Mouse (Mus musculus) testis, postnatal 14 days (tissue): ENCODE results near the gene A630023A22Rik.
A peak's percentile ranks its signal among the peaks of the same experiment; 100 is the strongest.

ENCODE experiments used
- DNase-seq: peaks from one replicate; pipeline ENCODE4 v3.0.0; 2021; ENCODE audit warnings: low spot score

The A630023A22Rik gene

DNA sequence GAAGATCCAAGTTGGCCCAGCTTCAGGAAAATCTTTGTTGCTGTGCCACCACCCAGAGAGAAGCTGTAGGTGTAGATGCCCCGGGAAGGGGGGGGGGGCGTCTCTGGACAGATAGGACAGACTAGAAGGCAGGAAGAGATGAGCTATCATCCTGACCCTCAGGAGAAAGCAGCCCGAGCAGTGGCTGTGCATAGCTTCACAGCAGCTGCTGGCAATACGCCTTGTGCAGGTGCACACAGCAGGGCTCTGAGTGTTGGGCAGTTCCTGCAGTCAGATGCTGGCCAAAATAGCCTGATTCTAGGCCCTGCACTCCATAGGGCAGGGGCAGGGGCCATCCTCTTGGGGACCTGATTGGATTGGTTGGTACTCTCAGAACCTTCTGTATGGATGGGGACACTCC is 15.7 kb downstream of the A630023A22Rik start:
- DNase-seq, result no peak

GRCm38 (mm10) chr14:34085731-34086130 is 16.8 kb downstream of the A630023A22Rik start, which contains the start of gene Anxa8:
Gene Anxa8 (plus strand): TSS chr14:34085981.
- no peak for DNase-seq

GRCm38 (mm10) chr14:34080321-34080997 is 22.1 kb downstream of the A630023A22Rik start:
- peak; percentile 43 for DNase-seq

DNA sequence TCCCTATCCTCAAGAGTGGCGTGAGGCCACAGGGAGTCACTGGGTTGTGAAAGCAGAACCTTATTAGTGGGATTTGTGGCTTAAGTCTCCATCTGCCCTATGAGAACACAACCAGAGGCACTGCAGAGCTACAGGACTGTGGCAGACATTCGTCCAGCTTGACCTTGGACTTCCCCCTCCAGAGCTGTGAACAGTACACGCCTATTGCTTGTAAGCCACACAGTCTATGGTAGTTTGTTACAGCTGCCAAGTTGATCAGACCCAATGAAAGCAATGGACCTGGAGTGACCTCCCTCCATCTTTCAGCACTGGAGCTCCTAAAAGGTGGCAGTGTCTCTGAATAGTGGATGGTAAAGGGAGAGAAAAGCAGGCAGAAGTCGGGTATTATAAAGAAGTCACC is 24.3 kb downstream of the A630023A22Rik start:
- no peak for DNase-seq

DNA sequence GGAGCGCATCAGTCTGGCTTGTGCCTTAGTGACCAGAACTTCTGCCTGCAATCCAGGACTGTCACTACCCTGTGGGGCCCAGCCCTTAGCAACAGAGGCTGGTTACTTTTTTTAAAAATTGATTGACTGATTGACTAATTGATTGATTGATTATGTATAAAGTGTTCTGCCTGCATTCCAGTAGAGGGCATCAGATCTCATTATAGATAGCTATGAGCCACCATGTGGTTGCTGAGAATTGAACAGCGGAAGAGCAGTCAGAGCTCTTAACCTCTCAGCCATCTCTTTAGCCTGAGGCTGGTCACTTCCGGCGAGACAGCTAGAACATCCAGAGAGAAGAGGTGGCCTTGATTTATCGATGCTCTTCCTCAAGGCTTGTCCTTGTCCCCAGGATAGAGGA is 25.3 kb downstream of the A630023A22Rik start:
- DNase-seq, result no peak

GRCm38 (mm10) chr14:34075346-34075745 is 27.2 kb downstream of the A630023A22Rik start:
- DNase-seq, result no peak

GRCm38 (mm10) chr14:34071665-34072064 is 30.9 kb downstream of the A630023A22Rik start:
- DNase-seq, result no peak

DNA sequence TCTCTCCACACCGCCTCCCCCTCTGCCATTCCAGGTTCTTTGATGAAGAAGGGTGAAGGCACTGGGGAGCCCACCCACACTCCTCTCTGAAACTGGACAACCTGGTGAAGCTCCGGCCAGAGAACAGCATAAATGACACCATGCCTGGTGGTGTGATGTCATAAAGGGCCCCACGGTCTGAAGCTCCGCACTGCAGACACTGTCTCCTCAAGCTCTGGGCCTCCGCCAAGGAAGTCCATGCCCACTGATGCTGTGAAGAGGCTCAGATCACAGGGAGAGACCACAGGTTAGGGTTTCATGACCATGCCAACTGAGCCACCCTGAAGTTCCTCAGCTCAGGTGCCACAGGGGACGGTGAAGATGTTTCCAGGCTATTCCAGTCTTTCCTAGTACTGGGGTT is 50.0 kb downstream of the A630023A22Rik start, which contains the start of gene Antxrl:
Gene Antxrl, plus strand, starts transcription at position 192 of the 400 bp plus-strand sequence.
- DNase-seq, result no peak

DNA sequence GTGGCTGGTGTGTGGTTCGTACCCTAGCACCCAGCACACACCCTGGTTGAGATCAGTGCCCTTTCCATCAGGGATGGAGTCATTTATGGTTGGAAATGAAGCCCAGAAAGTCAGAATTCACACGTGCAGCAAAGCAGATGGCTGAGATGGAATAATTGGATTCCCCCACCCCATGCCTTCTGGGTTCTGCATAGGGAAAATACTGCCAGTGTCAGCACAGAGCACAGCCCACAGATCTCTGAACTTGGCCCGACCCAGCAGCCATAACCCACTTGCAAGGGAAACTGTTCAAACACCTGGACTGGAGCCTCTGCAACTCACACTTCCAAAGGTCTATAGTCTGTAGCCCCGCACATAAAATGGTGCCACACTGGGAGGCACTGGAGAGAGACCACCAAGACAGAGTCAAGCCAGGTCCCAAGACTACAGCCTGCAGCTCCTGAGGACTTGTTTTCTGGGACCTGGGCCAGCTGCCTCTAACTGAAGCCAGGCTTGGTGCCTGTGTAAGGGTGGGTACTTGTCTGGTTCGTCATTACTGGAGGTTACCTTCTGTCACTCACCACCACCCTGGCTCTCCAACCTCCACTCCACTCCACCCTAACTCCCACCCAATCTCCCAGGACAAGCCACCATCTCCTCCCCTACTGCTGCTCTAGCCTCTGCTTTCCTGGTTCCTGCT is 52.3 kb downstream of the A630023A22Rik start:
- DNase-seq, result no peak

DNA sequence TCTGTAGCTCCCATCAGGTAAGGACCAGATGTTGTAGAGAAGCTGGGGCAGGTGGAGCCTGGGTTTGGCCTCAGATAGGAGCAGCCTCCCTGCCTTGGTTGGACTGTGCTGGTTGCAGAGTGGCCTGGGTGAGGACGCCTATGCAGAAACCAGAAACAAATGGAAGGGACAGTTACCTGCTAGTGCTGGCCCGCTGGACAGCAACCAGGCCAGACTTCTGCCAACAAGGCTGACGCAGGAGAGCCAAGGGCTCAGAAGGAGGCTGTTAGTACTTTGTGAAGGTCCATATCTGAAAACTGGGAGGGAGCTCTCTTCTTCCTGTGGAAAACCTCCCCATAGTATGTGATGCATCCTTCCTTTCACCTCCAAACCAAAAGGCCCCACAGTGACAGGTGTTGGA is 59.2 kb downstream of the A630023A22Rik start:
- no peak for DNase-seq

GRCm38 (mm10) chr14:34041241-34041640 is 61.3 kb downstream of the A630023A22Rik start:
- no peak for DNase-seq

DNA sequence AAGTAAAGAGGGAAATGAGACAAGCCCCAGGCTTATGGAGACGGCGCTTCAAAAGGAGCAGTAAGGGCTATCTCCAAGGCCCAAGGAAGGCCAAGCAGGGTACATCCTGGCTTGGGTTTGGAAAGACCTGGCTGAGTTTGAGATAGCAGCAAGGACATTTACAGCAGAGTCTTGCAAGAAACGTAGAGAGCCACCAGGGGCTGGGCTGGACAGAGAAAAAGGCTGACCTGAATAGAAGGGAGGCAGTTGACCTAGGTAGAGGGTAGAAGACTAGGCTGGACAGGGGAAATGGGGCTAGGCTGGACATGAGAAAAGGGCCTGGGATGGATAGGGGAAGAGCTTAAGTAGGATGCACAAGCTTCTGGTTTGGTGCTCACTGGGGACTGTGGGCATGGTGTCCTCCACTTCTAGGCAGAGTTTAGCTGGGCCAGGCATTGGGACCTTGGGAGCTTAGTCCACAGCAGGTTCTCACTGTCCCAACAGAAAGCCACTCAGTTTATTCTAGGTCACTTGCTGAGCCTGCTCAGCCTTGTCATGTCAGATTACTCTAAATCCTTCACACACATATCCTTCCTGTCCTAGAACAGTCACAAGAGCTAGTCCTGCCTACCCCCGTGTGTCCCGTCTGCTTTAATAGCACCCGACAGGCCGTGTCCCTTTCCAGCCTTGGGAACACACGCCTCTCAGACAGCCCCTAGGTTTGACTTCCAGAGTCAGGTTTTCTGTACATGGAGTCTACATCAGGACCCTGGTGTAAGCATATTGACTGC is 68.5 kb downstream of the A630023A22Rik start:
- no peak for DNase-seq

GRCm38 (mm10) chr14:34026710-34027109 is 75.8 kb downstream of the A630023A22Rik start:
- no peak for DNase-seq

GRCm38 (mm10) chr14:34016938-34017337 is 85.6 kb downstream of the A630023A22Rik start:
- DNase-seq, result no peak

DNA sequence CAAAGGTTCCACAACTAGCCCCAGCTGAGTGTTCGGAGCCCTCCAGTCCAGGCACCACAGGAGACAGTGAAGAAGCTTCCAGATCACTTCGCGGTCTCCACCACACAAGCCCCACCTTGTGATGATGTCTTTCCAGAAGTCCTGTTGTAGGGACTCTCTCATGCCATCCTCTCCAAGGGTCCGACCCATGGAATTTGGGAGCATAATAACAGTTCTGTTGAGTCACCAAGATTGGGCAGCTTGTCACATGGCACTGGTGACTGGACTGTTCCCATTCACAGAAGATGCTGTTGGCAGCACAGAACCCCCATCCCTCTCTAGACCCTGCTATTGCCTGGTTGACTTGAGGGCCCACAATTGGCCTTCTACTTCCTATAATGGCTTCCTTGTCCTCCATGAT is 86.2 kb downstream of the A630023A22Rik start, which contains the start of gene Gm5460:
Gene Gm5460, plus strand, starts transcription at position 378 of the 400 bp plus-strand sequence.
- DNase-seq, result no peak

DNA sequence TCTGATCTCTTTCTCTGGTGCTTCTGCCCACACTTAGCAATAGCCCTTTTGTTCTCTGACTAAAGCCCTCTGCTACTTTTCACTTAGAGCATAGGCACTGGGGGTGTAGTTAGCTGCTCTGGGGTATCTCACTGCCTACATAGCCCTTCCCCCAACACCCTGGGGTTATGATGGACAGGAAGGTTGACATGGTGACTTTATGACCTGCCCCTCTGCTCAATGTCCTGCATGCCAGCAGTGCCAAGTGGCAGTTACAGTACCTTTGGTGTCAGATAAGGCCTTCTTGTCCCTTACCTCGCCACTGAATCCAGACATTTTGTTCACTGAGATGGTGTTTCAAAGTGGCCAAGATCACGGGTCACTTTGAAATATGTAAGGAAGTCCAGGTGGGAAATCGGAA is 87.5 kb downstream of the A630023A22Rik start, which contains the start of gene Gm30083:
Gene Gm30083, minus strand, starts transcription at position 120 of the 400 bp plus-strand sequence.
- no peak for DNase-seq

GRCm38 (mm10) chr14:34002358-34002757 is 100.2 kb downstream of the A630023A22Rik start:
- DNase-seq, result no peak

DNA sequence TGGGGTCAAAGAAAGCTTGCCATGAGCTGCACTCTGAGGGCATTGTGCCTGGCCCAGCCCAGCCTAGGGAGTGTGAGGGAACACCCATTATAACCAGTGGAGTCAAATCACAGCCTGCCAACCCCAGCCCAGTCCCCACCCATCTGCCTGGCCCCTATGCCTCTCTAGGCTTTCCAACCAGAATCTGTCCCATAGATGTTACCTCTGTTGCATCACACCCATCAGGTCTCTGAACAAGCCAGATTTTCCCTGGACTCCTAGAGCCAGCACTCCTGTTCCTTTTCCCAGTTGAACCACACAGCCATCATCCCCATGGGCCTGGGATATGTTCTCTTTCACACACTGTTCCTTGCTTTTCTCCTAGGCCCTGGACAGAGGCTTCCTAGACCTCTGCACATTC is 101.1 kb downstream of the A630023A22Rik start:
- DNase-seq, result no peak
